Mouse (Mus musculus) hindbrain, embryonic 11.5 days (tissue): Measurements from ENCODE around the gene Atox1. TPM values are rescaled to one million over a fixed set of nuclear protein-coding genes. Genes with fewer than 3 reads are reported as not detected.

Experiments used
- ATAC-seq: fragments of 200-750 bp; cut with Nextera tagmentation; 2 replicates; pipeline ENCODE4 v1.8.0; 2017; ENCODE audit warnings: mild to moderate bottlenecking, moderate TSS enrichment, moderate library complexity; ENCODE audit not compliant: low FRiP score
- DNase-seq: peaks from one replicate; pipeline ENCODE4 v3.0.0-alpha.2; 2015; ENCODE audit warnings: low spot score
- H3K27ac ChIP-seq: fragments of 300-500 bp; sonication (generic); 2 replicates; pipeline ENCODE4 v1.5.1; 2014; ENCODE audit warnings: mild to moderate bottlenecking, low read depth, low read length
- H3K27me3 ChIP-seq: fragments of 300-500 bp; sonication (generic); 2 replicates; pipeline ENCODE4 v1.6.1; 2014; ENCODE audit warnings: mild to moderate bottlenecking, low read length, moderate library complexity, mixed read lengths; ENCODE audit not compliant: control insufficient read depth, insufficient read depth
- H3K36me3 ChIP-seq: fragments of 300-500 bp; sonication (generic); 2 replicates; pipeline ENCODE4 v1.6.1; 2014; ENCODE audit warnings: mild to moderate bottlenecking, low read length, moderate library complexity, mixed read lengths; ENCODE audit not compliant: control insufficient read depth, insufficient read depth
- H3K4me1 ChIP-seq: fragments of 300-500 bp; sonication (generic); replicated peaks from 2 replicates; pipeline ENCODE4 v1.6.1; 2014; ENCODE audit warnings: low read length, mixed read lengths; ENCODE audit not compliant: control insufficient read depth, insufficient read depth
- H3K4me2 ChIP-seq: fragments of 300-500 bp; sonication (generic); replicated peaks from 2 replicates; pipeline ENCODE4 v1.6.1; 2014; ENCODE audit warnings: mild to moderate bottlenecking, low read depth, low read length
- H3K4me3 ChIP-seq: fragments of 300-500 bp; sonication (generic); 2 replicates; pipeline ENCODE4 v1.5.1; 2014; ENCODE audit warnings: low read depth, low read length
- H3K9ac ChIP-seq: fragments of 300-500 bp; sonication (generic); 2 replicates; pipeline ENCODE4 v1.6.1; 2014; ENCODE audit warnings: low read depth, low read length
- H3K9me3 ChIP-seq: fragments of 300-500 bp; sonication (generic); 2 replicates; pipeline ENCODE4 v1.6.1; 2016; ENCODE audit warnings: low read length; ENCODE audit not compliant: control insufficient read depth
- WGBS: fragments of 180-500 bp; shearing (Covaris S2); extraction: QIAGEN DNeasy Blood & Tissue Kit; methylation state at CpG from one replicate; pipeline ENCODE4 v1.1.7; 2014; 5-methylcytosine and 5-hydroxymethylcytosine counted together
- polyA plus RNA-seq: library from polyadenylated mRNA; unstranded; fragments of >200 nt; fragmentation: Nextera tagmentation; extraction: Ambion mirVana; gene quantifications from 2 replicates; pipeline ENCODE4 v1.2.1, GENCODE M21; 2014

Atox1 gene
- polyA plus RNA-seq, 1 experiment from 2014 or later: 262 TPM

- H3K36me3 ChIP-seq: no peaks in the 10 kb centered on the region
- H3K27ac ChIP-seq: no peak overlapping the region
- no peak overlapping the region for H3K9ac ChIP-seq
- H3K4me3 ChIP-seq: no peak overlapping the region
- no peak for DNase-seq
- no peak for ATAC-seq
- no peaks in the 10 kb centered on the region for H3K27me3 ChIP-seq
- H3K4me2 ChIP-seq: no peak overlapping the region
- H3K4me1 ChIP-seq: peaks cover 2% of the 10 kb centered on the region; the same call in 1 of the 2 replicates
- WGBS: 88% methylated on average over 2 of the region's 2 CpGs
- H3K9me3 ChIP-seq: no peaks in the 10 kb centered on the region
Measured at GRCm38 (mm10) chr11:55413416-55413796, 47.6 kb downstream of the Atox1 start.

- DNase-seq (no peak), ATAC-seq (no peak)
- WGBS: 98% methylated on average over 10 of the region's 10 CpGs
- Histone ChIP-seq H3K4me2 (no peak overlapping the region), H3K4me1 (0 out of 2 replicates have a peak, but pooled peaks cover under 1% of the 10 kb centered on the region), H3K9ac (no peak overlapping the region), H3K36me3 (no peaks in the 10 kb centered on the region), H3K27me3 (no peaks in the 10 kb centered on the region), H3K27ac (no peak overlapping the region), H3K9me3 (no peaks in the 10 kb centered on the region), H3K4me3 (no peak overlapping the region)
Measured at GRCm38 (mm10) chr11:55412680-55413415, 48.2 kb downstream of the Atox1 start.

DNA sequence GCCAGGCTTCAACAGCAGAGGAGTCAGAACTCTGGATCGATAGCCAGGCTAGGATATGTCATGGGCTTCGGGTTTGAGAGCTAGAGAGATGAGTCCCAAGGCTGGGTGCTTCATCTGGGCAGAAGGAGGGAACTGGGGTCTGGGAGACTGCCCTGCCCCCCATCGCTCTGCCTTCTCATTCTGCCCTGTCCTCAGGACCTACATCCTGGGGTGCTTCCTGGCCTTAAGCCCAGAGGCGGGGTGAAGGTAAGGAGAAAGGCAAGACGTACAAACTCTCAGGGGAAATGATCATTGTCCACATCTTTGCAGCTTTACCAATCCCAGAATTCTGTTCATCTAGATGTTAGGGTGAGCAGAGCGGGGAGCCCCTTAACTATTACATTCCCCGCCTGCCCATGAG is 49.0 kb downstream of the Atox1 start:
- Histone ChIP-seq H3K27ac (no peak overlapping the region), H3K4me3 (no peak overlapping the region), H3K9ac (no peak overlapping the region), H3K9me3 (no peaks in the 10 kb centered on the region), H3K36me3 (no peaks in the 10 kb centered on the region), H3K4me2 (no peak overlapping the region), H3K4me1 (no peaks in the 10 kb centered on the region), H3K27me3 (no peaks in the 10 kb centered on the region)
- 84% methylated on average over 7 of the region's 7 CpGs for WGBS
- no peak for DNase-seq
- no peak for ATAC-seq

- no peak for DNase-seq
- no peaks in the 10 kb centered on the region for H3K36me3 ChIP-seq
Measured at GRCm38 (mm10) chr11:55410502-55410901, 50.5 kb downstream of the Atox1 start.

GRCm38 (mm10) chr11:55410005-55410404 is 51.0 kb downstream of the Atox1 start:
- no peak for ATAC-seq
- no peaks in the 10 kb centered on the region for H3K9me3 ChIP-seq
- H3K4me1 ChIP-seq: no peaks in the 10 kb centered on the region
- H3K27ac ChIP-seq: no peak overlapping the region
- DNase-seq: no peak
- H3K27me3 ChIP-seq: no peaks in the 10 kb centered on the region
- H3K9ac ChIP-seq: no peak overlapping the region
- 89% methylated on average over 3 of the region's 3 CpGs for WGBS
- H3K4me3 ChIP-seq: no peak overlapping the region
- no peak overlapping the region for H3K4me2 ChIP-seq
- H3K36me3 ChIP-seq: no peaks in the 10 kb centered on the region

More at GRCm38 (mm10) chr11:55410502-55410901, 50.5 kb downstream of the Atox1 start:
- Histone ChIP-seq H3K9ac (no peak overlapping the region), H3K9me3 (no peaks in the 10 kb centered on the region), H3K4me3 (no peak overlapping the region), H3K27me3 (no peaks in the 10 kb centered on the region), H3K4me1 (no peaks in the 10 kb centered on the region), H3K27ac (no peak overlapping the region), H3K4me2 (no peak overlapping the region)
- 69% methylated on average over 3 of the region's 3 CpGs for WGBS
- no peak for ATAC-seq

DNA sequence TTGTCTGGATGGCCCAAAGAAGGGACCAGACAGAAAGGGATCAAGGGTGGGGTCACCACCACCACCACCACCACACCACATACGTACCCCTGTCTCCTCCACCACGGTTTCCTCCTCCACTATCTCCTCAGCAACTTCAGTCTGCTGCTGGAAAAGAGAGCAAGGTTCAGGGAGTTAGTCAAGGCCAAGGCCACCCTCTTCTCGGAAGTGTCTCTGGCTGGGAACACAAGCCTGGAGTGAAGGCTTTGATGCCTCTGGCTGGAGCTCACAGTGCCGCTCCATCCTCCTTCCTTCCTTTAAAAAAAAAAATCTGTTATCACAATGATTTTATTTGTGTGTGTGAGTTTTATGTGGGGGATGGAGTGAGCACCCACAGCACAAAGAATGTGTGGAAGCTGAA is 53.9 kb downstream of the Atox1 start:
- Histone ChIP-seq H3K9ac (no peak overlapping the region), H3K36me3 (no peaks in the 10 kb centered on the region), H3K4me2 (no peak overlapping the region), H3K4me1 (no peaks in the 10 kb centered on the region), H3K9me3 (no peaks in the 10 kb centered on the region), H3K4me3 (no peak overlapping the region), H3K27ac (no peak overlapping the region), H3K27me3 (no peaks in the 10 kb centered on the region)
- 98% methylated on average over 4 of the region's 4 CpGs for WGBS
- no peak for DNase-seq
- ATAC-seq: no peak

- H3K27ac ChIP-seq: no peak overlapping the region
- ATAC-seq (no peak), DNase-seq (no peak)
- H3K9ac ChIP-seq: no peak overlapping the region
- no peaks in the 10 kb centered on the region for H3K4me1 ChIP-seq
- H3K36me3 ChIP-seq: 0 out of 2 replicates have a peak, but pooled peaks cover 3% of the 10 kb centered on the region
- 73% methylated on average over 8 of the region's 8 CpGs for WGBS
- no peak overlapping the region for H3K4me2 ChIP-seq
- H3K9me3 ChIP-seq: no peaks in the 10 kb centered on the region
- H3K27me3 ChIP-seq: no peaks in the 10 kb centered on the region
- no peak overlapping the region for H3K4me3 ChIP-seq
Measured at GRCm38 (mm10) chr11:55405601-55406469, 55.2 kb downstream of the Atox1 start.

DNA sequence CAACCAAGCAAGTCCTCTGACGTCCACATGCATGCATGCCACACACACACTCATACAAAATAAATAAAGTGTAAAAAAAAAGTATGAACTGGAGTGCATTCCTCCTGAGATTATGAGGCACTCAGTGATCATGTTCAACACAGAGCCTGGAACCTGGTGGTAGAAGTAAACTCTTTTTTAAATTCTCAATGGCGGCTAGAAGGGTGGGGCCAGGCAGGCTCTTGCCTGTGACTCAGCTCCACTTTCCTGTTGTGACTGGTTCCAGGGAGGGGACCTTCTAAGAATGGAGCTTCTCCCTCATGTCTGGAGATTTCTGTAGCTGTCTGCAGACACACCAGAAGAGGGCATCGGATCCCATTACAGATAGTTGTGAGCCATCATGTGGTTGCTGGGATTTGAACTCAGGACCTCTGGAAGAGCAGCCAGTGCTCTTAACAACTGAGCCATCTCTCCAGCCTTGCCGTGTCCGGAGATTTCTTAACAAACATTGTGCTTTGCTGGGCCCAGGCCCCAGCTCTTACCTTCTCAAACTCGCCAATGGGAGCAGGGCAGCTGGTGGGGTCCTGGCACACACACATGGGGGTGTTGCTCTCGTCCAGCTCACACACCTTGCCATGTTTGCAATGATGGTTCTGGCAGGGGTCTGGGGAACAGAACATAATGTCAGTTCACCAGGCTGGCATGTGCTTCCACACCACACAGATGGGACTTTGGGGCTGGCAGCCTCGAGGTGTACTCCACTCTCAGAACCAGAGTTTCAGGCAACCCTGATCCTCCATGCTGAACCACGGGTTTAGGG is 56.2 kb downstream of the Atox1 start:
- H3K36me3 ChIP-seq: 0 out of 2 replicates have a peak, but pooled peaks cover 3% of the 10 kb centered on the region
- no peak overlapping the region for H3K9ac ChIP-seq
- DNase-seq (no peak), ATAC-seq (no peak)
- H3K27ac ChIP-seq: no peak overlapping the region
- H3K4me1 ChIP-seq: no peaks in the 10 kb centered on the region
- H3K4me2 ChIP-seq: no peak overlapping the region
- no peaks in the 10 kb centered on the region for H3K9me3 ChIP-seq
- no peak overlapping the region for H3K4me3 ChIP-seq
- no peaks in the 10 kb centered on the region for H3K27me3 ChIP-seq
- 91% methylated on average over 9 of the region's 9 CpGs for WGBS
